Mouse (Mus musculus) layer of hippocampus, adult 9-11 months (tissue): ENCODE results near the gene Klhdc3.

Source experiments
- DNase-seq: peaks from one replicate; pipeline ENCODE4 v3.0.0; 2022

Klhdc3 gene

DNA sequence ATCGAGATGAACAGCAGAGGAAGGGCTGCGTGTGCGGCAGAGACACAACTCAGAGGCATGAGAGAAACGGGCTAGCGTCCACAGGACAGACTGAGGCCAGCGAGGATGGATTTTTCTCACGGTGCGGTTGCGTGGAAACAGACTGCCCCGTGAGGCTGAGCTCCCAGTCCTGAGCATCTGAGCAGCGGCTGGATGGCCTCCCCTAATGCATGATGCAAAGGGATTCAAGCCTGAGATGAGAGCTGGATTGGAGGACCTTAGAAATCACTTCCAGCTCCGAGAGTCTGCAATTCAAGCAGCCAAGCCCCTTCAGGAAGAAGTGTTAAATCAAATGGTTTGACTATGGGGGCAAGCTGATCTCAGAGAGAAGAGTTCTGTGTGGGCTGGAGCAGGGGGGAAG lies 20.8 kb upstream of the Klhdc3 start:
- no peak for DNase-seq

- no peak for DNase-seq
Measured at GRCm38 (mm10) chr17:46699912-46700311, 19.2 kb upstream of the Klhdc3 start.

- no peak for DNase-seq
Measured at GRCm38 (mm10) chr17:46699245-46699644, 18.5 kb upstream of the Klhdc3 start.

- DNase-seq: no peak
Measured at GRCm38 (mm10) chr17:46698515-46698914, 17.8 kb upstream of the Klhdc3 start.

GRCm38 (mm10) chr17:46694517-46695063 lies 13.9 kb upstream of the Klhdc3 start:
- no peak for DNase-seq

GRCm38 (mm10) chr17:46691390-46691789 lies 10.7 kb upstream of the Klhdc3 start:
- DNase-seq: no peak

DNA sequence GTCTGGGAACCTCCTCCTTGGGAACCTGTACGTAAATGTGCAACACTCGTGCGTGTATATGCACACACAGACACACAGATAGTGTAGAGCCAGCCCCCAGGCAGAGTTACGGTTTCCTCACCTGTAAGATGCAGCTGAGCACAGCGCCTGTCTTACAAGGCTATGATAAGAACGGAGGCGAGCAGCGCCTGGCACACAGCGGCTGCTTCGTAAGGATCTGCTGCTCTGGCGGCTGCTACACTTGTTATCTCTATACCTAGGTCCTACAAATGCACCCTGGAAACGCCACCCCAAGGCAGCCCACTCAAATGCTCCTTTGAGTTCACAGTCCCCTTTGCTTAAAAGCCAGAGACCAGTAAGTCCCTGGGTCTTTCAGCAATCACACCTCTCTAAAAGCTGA lies 10.0 kb upstream of the Klhdc3 start:
- no peak for DNase-seq

DNA sequence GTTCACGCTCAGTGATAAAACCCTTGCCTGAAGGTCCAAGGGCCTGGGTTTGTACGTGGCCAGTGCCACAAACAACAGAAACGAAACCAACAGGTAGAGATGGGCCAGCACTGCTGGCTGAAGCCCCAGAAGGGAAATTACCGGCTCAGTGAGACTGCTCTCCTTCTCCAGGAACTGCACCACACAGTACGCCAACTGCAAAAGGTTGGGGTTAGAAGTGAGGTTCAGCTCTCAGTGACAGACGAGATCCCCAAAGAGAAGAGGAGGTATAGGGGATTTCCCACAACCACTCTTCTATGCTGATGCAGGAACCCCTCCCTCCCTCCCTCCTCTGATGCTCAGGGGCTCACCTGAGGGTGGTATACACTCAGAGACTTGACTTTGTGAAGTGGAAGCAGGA lies 5.2 kb upstream of the Klhdc3 start:
- DNase-seq: no peak

DNA sequence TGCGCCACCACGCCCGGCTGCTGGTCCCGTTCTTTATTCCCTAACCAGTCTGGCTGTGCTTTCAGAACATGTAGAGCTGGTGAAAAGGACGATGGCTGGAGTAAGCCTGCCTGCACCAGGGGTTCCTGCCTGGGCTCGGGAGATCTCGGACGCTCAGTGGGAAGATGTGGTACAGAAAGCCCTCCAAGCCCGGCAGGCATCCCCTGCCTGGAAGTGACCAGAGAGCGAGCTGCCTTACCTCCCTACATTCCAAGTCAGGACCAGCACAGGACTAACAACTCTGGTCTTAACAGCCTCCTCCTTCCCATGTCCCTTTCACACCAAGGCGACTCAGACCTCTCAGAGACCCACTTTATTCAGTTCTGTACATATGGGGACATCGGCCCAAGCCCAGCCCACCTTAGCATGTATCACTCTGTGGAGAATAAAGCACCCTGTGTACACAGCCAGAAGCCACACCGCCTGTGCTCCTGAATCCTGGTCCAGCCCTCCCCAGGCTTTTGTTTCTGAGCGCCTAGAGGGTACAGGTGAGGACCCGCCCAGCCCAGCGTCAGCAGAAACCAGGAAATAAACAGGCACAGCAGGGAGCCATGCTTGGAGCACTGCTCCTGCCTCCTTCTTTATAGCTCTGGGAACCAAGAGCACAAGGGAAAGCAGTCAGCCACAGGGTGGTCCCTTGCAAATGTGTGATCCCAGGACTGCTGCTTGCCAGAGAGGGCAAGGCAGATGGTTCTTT lies 2.1 kb upstream of the Klhdc3 start:
- DNase-seq: no peak

DNA sequence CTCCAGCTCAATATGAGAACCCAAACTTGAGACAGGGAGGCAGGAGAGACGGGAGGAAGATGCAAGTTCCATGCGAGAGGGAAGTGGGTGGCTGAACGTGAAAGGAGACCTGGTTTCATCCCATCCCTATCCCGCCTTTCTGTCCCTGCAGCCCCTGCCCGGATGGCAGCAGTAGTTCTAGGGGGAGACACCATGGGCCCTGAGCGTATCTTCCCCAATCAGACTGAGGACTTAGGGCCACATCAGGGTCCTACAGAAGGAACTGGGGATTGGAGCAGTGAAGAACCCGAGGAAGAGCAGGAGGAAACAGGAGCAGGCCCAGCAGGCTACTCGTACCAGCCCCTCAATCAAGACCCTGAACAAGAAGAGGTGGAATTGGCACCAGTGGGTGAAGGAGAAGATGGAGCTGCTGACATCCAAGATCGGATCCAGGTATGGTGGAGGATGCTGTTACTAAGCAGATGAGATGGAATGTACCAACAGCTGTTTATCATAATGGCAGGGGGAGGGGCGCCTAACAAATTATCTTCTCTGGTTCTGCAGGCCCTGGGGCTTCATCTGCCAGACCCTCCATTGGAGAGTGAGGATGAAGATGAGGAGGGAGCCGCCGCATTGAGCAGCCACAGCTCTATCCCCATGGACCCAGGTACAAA lies 878 bp upstream of the Klhdc3 start:
- DNase-seq: no peak

DNA sequence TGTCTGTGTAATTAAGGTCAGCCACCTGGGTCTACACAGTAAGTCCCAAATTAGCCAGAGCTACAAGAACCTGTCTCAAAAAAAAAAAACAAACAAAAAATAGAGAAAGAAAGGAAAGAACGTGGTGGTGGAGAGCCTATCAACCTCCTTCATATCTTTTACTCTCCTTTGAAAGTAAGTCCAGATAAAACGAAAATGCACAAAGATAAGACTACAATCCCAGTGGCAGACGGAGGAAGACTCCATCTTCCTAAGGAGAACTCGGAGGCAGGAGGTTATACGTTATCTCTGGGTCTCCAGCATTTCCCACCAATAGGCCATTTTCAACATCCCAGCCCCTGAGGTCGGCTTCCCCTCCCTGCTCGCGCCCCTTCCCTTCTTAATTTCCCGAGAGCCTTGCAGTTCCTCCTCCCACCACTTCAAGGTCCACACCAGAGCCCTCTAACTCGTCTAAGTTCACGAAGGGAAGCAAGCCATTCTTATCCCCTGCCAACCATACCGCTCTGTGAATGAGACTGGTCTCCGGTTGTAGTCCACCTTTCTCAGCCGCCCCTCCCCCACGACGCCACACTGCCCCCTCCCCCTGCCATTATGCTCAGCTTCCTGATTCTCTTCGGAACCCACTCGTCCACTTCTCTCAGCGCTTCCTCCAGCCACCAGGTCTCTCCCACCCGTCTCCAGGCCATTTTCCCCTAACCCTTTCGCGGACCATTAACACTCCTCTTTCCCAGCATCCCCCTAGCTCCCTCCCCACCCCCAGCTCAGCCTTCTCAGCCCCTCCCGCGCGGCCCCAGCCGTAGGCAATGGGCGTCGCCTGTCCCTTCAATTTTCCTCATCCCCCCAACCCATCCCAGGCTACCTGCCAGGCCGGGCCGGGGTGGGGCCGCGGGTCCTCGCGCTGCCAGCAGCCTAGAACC lies 613 bp downstream of the Klhdc3 start:
- DNase-seq: no peak

- no peak for DNase-seq
Measured at GRCm38 (mm10) chr17:46678911-46679310, 1.8 kb downstream of the Klhdc3 start.

DNA sequence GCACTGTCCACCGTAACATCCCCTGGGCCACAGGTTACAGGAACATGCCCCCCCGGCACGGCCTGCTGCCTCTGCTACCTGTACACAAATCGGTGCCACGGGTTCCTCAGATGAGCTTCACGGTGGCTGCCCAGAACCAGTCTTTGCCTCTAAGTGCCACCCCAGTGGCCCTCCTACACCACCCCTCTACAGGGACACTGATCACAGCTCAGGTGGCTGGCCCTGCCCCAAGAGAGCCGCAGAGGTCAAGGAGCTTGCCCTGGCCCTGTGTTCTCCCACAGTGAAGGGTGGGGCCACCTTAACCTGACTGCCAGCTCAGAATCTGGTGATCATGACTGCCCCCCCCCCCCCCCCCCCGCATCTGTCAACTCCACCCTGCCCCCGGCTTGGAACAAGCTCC lies 2.3 kb downstream of the Klhdc3 start, which contains the start of gene Mea1:
TSS of gene Mea1 (plus strand) at position 378 of the 400 bp plus-strand sequence.
- no peak for DNase-seq

DNA sequence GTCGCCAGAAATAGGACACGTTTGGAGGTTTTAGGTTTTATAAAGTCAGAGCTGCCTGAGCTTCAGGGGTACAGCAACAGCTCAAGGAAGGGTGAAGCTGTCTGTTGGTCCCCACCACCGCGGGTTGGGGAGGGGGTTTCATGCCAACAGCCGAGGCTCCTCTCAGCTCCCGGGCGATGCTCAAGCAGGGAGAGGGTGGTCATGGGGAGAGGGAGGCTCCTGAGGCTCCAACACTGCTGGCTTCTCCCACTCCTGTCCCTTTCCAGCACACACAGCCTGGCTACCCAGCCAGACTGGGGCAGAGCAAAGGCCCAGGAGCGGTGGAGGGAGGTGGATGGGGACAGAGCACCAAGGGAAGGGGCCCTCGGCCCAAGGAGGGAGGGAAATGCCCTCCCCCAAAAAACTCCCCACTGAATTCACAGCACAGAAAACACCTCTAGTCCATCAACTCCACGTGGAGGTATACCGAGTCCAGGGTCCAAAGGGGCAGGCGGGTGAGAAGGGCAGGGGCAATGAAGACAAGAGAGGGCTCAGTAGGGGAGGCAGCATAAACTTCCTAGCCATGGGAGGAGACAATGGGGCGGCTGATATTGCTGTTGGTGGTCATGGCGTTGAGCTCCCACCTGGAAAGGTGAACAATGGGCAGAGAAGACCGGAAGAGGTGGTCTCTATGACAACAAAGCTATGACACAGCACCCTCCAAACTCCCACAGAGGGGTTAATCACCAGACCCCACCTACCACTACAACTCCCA lies 6.0 kb downstream of the Klhdc3 start:
- DNase-seq: no peak

GRCm38 (mm10) chr17:46673850-46674529 lies 6.7 kb downstream of the Klhdc3 start, which contains the start of gene Rrp36:
Rrp36 (minus strand) TSS chr17:46674352.
- peak; percentile 90 for DNase-seq

DNA sequence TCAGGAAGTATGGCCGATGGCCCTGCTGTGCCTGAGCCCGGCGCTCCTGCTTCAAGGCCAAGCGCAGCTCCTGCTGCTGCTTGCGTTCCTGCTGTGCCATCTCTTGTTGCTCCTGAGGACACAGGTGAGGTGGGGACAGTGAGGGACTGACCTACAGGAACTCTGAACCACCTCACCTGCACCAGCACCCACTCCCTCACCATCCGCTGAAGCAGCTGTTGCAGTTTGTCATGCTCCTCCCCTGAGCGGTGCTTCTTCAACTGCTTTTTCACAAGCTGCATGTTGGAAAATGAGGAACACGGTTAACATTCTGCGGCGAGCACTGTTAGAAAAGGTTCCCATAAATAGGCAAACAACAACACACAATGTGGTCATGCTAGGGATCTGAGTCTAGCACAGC lies 10.8 kb downstream of the Klhdc3 start:
- no peak for DNase-seq

GRCm38 (mm10) chr17:46667712-46668111 lies 13.0 kb downstream of the Klhdc3 start:
- no peak for DNase-seq

DNA sequence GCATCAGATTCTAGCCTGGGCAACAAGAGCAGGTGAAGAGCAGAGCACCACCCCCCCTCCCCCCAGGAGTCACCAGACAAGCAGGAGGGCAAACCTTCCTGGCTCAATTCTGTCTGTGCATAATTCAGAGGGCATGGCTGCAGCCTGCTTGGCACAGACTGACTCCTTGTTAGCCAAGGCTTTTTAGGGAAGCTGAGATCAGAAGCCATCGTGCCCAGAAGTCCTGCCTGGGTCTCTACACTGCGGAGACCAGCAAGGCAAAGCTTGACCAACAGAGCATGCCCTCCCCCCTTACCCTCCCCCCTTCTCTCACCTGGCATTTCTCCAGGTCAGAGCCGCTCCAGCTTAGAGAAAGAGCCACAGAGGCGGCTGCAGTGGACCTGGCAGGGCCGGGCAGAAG lies 18.0 kb downstream of the Klhdc3 start:
- no peak for DNase-seq

DNA sequence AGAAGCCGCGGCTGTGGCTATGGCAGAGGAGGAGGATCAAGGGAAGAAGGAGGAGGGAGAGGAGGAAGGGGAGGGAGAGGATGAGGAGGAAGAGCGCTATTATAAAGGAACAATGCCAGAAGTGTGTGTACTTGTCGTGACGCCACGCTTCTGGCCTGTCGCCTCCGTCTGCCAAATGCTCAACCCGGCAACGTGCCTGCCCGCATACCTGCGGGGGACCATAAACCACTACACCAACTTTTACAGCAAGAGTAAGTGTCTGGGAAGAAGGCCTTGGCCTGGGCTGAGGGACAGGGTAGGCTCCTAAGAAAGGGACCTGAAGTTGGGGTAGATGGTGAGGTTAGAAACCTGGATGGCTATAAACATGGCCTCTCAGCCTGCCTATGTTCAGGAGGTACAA lies 18.7 kb downstream of the Klhdc3 start:
- DNase-seq: no peak

DNA sequence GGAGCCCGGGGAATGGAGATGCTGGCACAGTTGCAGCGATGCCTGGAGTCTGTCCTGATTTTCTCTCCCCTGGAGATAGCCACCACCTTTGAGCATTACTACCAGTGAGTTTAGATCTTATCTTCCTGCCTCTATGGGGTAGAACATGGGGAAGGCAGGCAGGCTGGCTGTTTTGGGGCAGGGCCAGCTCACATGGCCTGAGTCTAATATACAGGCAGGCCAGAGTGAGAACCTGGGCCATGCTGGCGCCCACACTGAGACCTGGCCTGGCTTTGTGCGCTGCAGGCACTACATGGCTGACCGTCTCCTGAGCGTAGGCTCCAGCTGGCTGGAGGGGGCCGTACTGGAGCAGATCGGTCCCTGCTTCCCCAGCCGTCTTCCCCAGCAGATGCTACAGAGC lies 19.4 kb downstream of the Klhdc3 start:
- no peak for DNase-seq

DNA sequence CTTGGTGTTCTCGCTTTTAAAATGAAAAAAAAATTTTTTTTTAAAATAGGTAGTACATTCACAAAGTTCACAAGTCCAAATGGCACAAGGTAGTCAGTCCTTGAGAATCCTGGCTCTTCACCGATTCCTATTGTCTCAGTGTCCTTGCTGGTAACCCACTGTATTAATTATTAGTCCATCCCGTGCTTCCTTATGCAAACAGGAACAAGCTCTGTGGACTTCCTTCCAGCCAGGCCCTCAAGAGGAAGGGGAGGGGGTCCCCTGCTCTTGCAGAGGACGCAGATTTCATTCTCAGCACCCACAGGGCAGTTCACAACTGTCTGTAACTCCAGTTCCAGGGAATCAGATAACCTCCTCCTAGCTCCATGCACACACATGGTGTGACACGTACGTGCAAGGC lies 24.7 kb downstream of the Klhdc3 start:
- DNase-seq: no peak
